Mouse (Mus musculus) hindbrain, embryonic 12.5 days (tissue): ENCODE data around the gene Sumo3. TPM values are rescaled to one million over a fixed set of nuclear protein-coding genes. Genes with fewer than 3 reads are reported as not detected.

Experiments used
- ATAC-seq: fragments of 200-750 bp; cut with Nextera tagmentation; 2 replicates; pipeline ENCODE4 v1.8.0; 2017; ENCODE audit warnings: moderate TSS enrichment; ENCODE audit not compliant: low FRiP score
- H3K27ac ChIP-seq: fragments of 300-500 bp; sonication (generic); 2 replicates; pipeline ENCODE4 v1.5.1; 2016; ENCODE audit warnings: mild to moderate bottlenecking
- H3K27me3 ChIP-seq: fragments of 300-500 bp; sonication (generic); 2 replicates; pipeline ENCODE4 v1.6.1; 2016; ENCODE audit warnings: mild to moderate bottlenecking
- H3K36me3 ChIP-seq: fragments of 300-500 bp; sonication (generic); 2 replicates; pipeline ENCODE4 v1.6.1; 2016; ENCODE audit warnings: mild to moderate bottlenecking
- H3K4me1 ChIP-seq: fragments of 300-500 bp; sonication (generic); 2 replicates; pipeline ENCODE4 v1.6.1; 2016
- H3K4me2 ChIP-seq: fragments of 300-500 bp; sonication (generic); replicated peaks from 2 replicates; pipeline ENCODE4 v1.6.1; 2016; ENCODE audit warnings: mild to moderate bottlenecking
- H3K4me3 ChIP-seq: fragments of 300-500 bp; sonication (generic); 2 replicates; pipeline ENCODE4 v1.5.1; 2016; ENCODE audit warnings: mild to moderate bottlenecking
- H3K9ac ChIP-seq: fragments of 300-500 bp; sonication (generic); 2 replicates; pipeline ENCODE4 v1.6.1; 2016; ENCODE audit warnings: mild to moderate bottlenecking, moderate library complexity
- H3K9me3 ChIP-seq: fragments of 300-500 bp; sonication (generic); replicated peaks from 2 replicates; pipeline ENCODE4 v1.6.1; 2016; ENCODE audit warnings: mild to moderate bottlenecking
- WGBS: fragments of 180-500 bp; shearing (Covaris S2); methylation state at CpG from one replicate; pipeline ENCODE4 v1.1.7; 2016; 5-methylcytosine and 5-hydroxymethylcytosine counted together
- polyA plus RNA-seq: library from polyadenylated mRNA; unstranded; fragments of >200 nt; fragmentation: Nextera tagmentation; extraction: Ambion mirVana; gene quantifications from 2 replicates; pipeline ENCODE4 v1.2.1, GENCODE M21; 2016

Sumo3 gene
- polyA plus RNA-seq, 1 experiment from 2014 or later = 276 TPM

- Histone ChIP-seq H3K9me3 (no peaks in the 10 kb centered on the region), H3K4me1 (peaks cover 13% of the 10 kb centered on the region; the same call in 1 of the 2 replicates), H3K4me2 (no peak overlapping the region), H3K27ac (no peak overlapping the region), H3K36me3 (peaks cover 81% of the 10 kb centered on the region), H3K27me3 (no peaks in the 10 kb centered on the region), H3K9ac (no peak overlapping the region), H3K4me3 (no peak overlapping the region)
- ATAC-seq = no peak
- 78% methylated on average over 6 of the region's 6 CpGs for WGBS
Measured at GRCm38 (mm10) chr10:77591546-77591945, 14.4 kb upstream of the Sumo3 start.

- peaks cover 75% of the 10 kb centered on the region for H3K36me3 ChIP-seq
Measured at GRCm38 (mm10) chr10:77596060-77596459, 9.8 kb upstream of the Sumo3 start.

GRCm38 (mm10) chr10:77603021-77603420 is 2.9 kb upstream of the Sumo3 start:
- H3K4me3 ChIP-seq = no peak overlapping the region
- ATAC-seq = no peak
- WGBS = 40% methylated on average over 4 of the region's 4 CpGs
- no peak overlapping the region for H3K27ac ChIP-seq
- 0 out of 2 replicates have a peak, but pooled peaks cover 4% of the 10 kb centered on the region for H3K9me3 ChIP-seq
- H3K4me2 ChIP-seq = no peak overlapping the region
- peaks cover 15% of the 10 kb centered on the region for H3K4me1 ChIP-seq
- H3K27me3 ChIP-seq = no peaks in the 10 kb centered on the region
- no peak overlapping the region for H3K9ac ChIP-seq
- H3K36me3 ChIP-seq = peaks cover 14% of the 10 kb centered on the region

More at GRCm38 (mm10) chr10:77596060-77596459, 9.8 kb upstream of the Sumo3 start:
- Histone ChIP-seq H3K27me3 (no peaks in the 10 kb centered on the region), H3K9me3 (no peaks in the 10 kb centered on the region), H3K4me2 (no peak overlapping the region), H3K27ac (no peak overlapping the region), H3K4me3 (no peak overlapping the region), H3K9ac (no peak overlapping the region), H3K4me1 (no peaks in the 10 kb centered on the region)
- 92% methylated on average over 2 of the region's 2 CpGs for WGBS
- no peak for ATAC-seq

- Histone ChIP-seq H3K9ac (no peak overlapping the region), H3K4me3 (no peak overlapping the region), H3K27ac (no peak overlapping the region), H3K4me1 (peaks cover 16% of the 10 kb centered on the region), H3K4me2 (no peak overlapping the region), H3K9me3 (0 out of 2 replicates have a peak, but pooled peaks cover 4% of the 10 kb centered on the region), H3K36me3 (peaks cover 12% of the 10 kb centered on the region; the same call in 1 of the 2 replicates), H3K27me3 (no peaks in the 10 kb centered on the region)
- ATAC-seq = no peak
- WGBS = 98% methylated on average over 6 of the region's 6 CpGs
Measured at GRCm38 (mm10) chr10:77604111-77604510, 1.8 kb upstream of the Sumo3 start.

- H3K36me3 ChIP-seq = peaks cover 9% of the 10 kb centered on the region; the same call in 1 of the 2 replicates
- H3K27ac ChIP-seq = no peak overlapping the region
- H3K9me3 ChIP-seq = 0 out of 2 replicates have a peak, but pooled peaks cover 4% of the 10 kb centered on the region
- H3K4me3 ChIP-seq = no peak overlapping the region
- H3K4me2 ChIP-seq = no peak overlapping the region
- ATAC-seq = no peak
- no peaks in the 10 kb centered on the region for H3K27me3 ChIP-seq
- peaks cover 16% of the 10 kb centered on the region for H3K4me1 ChIP-seq
- H3K9ac ChIP-seq = no peak overlapping the region
- WGBS = 86% methylated on average over 5 of the region's 5 CpGs
Measured at GRCm38 (mm10) chr10:77604958-77605357, 939 bp upstream of the Sumo3 start.

GRCm38 (mm10) chr10:77605368-77605767 is 529 bp upstream of the Sumo3 start:
- Histone ChIP-seq H3K36me3 (peaks cover 14% of the 10 kb centered on the region), H3K27me3 (no peaks in the 10 kb centered on the region), H3K4me3 (peak overlapping the region; percentile 58), H3K9ac (0 out of 2 replicates have a peak overlapping the region, but pooled peaks have one; percentile 75), H3K27ac (peak overlapping the region; percentile 94), H3K4me1 (peaks cover 16% of the 10 kb centered on the region), H3K9me3 (0 out of 2 replicates have a peak, but pooled peaks cover 4% of the 10 kb centered on the region), H3K4me2 (peak overlapping the region; percentile 83)
- 45% methylated on average over 1 of the region's 1 CpGs for WGBS
- no peak; the same call in 1 of the 2 replicates for ATAC-seq

GRCm38 (mm10) chr10:77606855-77607254 is 958 bp downstream of the Sumo3 start:
- H3K4me1 ChIP-seq = peaks cover 16% of the 10 kb centered on the region
- peak; percentile 33 for ATAC-seq
- no peaks in the 10 kb centered on the region for H3K27me3 ChIP-seq
- H3K36me3 ChIP-seq = peaks cover 28% of the 10 kb centered on the region
- peak overlapping the region; percentile 83 for H3K4me2 ChIP-seq
- peak overlapping the region; percentile 75 for H3K9ac ChIP-seq
- H3K4me3 ChIP-seq = peak overlapping the region; percentile 58
- peak overlapping the region; percentile 94 for H3K27ac ChIP-seq
- 0 out of 2 replicates have a peak, but pooled peaks cover 4% of the 10 kb centered on the region for H3K9me3 ChIP-seq
- 45% methylated on average over 7 of the region's 7 CpGs for WGBS

- no peak for ATAC-seq
- Histone ChIP-seq H3K4me2 (peak overlapping the region; percentile 83), H3K9ac (no peak overlapping the region), H3K9me3 (0 out of 2 replicates have a peak, but pooled peaks cover 4% of the 10 kb centered on the region), H3K27me3 (no peaks in the 10 kb centered on the region), H3K27ac (no peak overlapping the region), H3K4me3 (peak overlapping the region; percentile 58; the same call in 1 of the 2 replicates), H3K36me3 (peaks cover 34% of the 10 kb centered on the region), H3K4me1 (peaks cover 16% of the 10 kb centered on the region)
- 74% methylated on average over 5 of the region's 5 CpGs for WGBS
Measured at GRCm38 (mm10) chr10:77607441-77607840, 1.5 kb downstream of the Sumo3 start.

- peaks cover 16% of the 10 kb centered on the region for H3K4me1 ChIP-seq
- 90% methylated on average over 8 of the region's 8 CpGs for WGBS
Measured at GRCm38 (mm10) chr10:77608589-77608988, 2.7 kb downstream of the Sumo3 start.

GRCm38 (mm10) chr10:77610221-77610961 is 4.5 kb downstream of the Sumo3 start:
- 94% methylated on average over 8 of the region's 8 CpGs for WGBS
- no peak for ATAC-seq
- Histone ChIP-seq H3K4me3 (no peak overlapping the region), H3K27me3 (no peaks in the 10 kb centered on the region), H3K36me3 (peaks cover 61% of the 10 kb centered on the region), H3K27ac (no peak overlapping the region), H3K9ac (no peak overlapping the region), H3K9me3 (no peaks in the 10 kb centered on the region), H3K4me1 (peaks cover 16% of the 10 kb centered on the region), H3K4me2 (no peak overlapping the region)

More at GRCm38 (mm10) chr10:77608589-77608988, 2.7 kb downstream of the Sumo3 start:
- Histone ChIP-seq H3K9ac (no peak overlapping the region), H3K36me3 (peaks cover 45% of the 10 kb centered on the region), H3K4me3 (no peak overlapping the region), H3K27ac (no peak overlapping the region), H3K27me3 (no peaks in the 10 kb centered on the region), H3K9me3 (0 out of 2 replicates have a peak, but pooled peaks cover 4% of the 10 kb centered on the region), H3K4me2 (no peak overlapping the region)
- ATAC-seq = no peak

GRCm38 (mm10) chr10:77613409-77613808 is 7.5 kb downstream of the Sumo3 start:
- Histone ChIP-seq H3K27ac (no peak overlapping the region), H3K9ac (no peak overlapping the region), H3K36me3 (peaks cover 84% of the 10 kb centered on the region), H3K4me3 (no peak overlapping the region), H3K27me3 (no peaks in the 10 kb centered on the region), H3K4me2 (no peak overlapping the region), H3K9me3 (no peaks in the 10 kb centered on the region), H3K4me1 (no peaks in the 10 kb centered on the region)
- 95% methylated on average over 3 of the region's 3 CpGs for WGBS
- no peak for ATAC-seq

- Histone ChIP-seq H3K4me2 (no peak overlapping the region), H3K27ac (no peak overlapping the region), H3K9me3 (no peaks in the 10 kb centered on the region), H3K9ac (no peak overlapping the region), H3K36me3 (peaks cover 71% of the 10 kb centered on the region), H3K4me1 (no peaks in the 10 kb centered on the region), H3K27me3 (no peaks in the 10 kb centered on the region), H3K4me3 (no peak overlapping the region)
- 96% methylated on average over 8 of the region's 8 CpGs for WGBS
- ATAC-seq = no peak
Measured at GRCm38 (mm10) chr10:77615647-77616046, 9.8 kb downstream of the Sumo3 start.
